Mouse (Mus musculus) yolk sac, embryonic 10.5 days (tissue): ENCODE measurements at regions not wholly inside any gene's neighbourhood (a gene's known extent, or its start where the extent isn't known, plus 50 kb on each side); places are given as distances from the start of the nearest gene placed in this dataset.
"Not testable (repeated sequence)": the region's sequence is repeated elsewhere in the genome, so short reads cannot be mapped to it uniquely, and the experiment has no call there.

Source experiments
- DNase-seq: peaks from one replicate; pipeline ENCODE4 v3.0.0-alpha.2; 2017; ENCODE audit warnings: low spot score

DNA sequence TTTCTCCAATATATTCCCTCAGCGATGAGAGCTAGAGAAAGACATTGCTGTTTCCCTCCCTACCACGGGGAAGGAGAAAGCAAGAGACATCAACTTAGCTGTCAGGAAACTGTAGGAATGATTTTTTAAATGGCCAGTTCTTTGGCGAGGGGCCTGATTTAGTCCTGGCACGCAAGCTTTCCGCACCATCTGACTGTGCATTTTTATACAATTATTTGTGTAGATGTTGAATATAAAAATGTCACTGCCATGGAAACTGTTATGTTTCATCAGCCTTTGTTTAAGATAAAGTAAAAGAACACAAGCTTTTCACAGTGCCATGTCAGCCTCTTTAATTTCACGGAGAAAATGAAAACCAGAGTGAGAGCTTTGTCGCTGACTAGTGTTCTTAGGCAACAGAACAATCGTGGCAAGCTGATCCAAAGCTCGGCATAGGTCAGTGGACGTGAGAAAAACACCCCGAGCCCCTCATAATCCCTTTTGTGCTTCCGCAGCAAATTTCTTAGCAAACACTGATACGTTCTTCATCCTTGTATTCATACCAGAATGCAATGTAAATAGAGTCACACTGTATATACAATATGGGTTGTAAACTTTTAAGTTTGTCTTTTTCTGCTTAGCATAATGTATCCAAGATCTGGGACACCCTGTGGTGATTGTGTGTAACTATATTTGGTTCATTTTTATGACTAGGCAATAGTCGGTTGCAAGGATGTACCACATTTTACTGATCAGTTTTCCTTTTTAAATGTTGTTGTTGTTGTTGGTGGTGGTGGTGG, 79.9 kb upstream of the Tars start:
- no peak for DNase-seq

DNA sequence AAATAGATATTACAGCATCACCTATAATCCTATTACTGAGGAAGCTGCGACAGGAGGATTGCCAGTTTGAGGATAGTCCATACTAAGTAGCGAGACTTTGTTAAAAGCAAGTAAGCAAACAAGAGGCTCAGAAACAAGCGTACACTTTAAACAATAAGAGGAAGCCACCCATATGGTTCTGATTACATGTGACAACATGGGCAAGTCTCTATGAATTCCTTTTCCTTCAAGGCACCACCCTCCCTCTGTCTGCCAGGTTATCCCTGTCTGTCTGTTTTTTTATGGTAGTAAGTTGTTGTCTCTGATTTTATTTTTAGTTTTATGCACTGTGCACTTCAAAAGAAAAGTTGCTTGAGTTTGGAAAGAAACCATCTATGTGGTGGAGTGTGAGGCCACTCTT, 76.8 kb upstream of the Tars start:
- no peak for DNase-seq

DNA sequence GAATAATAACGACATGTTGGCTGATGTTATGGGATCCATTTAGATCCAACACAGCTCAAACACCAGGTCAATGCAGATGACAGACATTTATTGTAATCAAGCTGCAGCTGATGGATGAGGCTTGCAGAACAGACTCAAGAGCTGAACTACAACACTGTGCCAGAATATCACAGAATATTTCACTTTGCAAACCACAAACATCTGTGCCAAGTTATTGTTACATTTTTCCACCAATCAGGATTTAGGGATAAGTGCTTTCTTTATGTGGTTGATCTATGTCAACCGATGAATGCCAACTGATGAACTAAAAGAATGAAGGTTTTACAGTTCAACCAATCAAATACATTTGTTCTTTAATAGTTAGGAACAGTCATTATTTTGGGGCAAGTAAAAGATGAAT, 63.9 kb upstream of the Tars start:
- no peak for DNase-seq

DNA sequence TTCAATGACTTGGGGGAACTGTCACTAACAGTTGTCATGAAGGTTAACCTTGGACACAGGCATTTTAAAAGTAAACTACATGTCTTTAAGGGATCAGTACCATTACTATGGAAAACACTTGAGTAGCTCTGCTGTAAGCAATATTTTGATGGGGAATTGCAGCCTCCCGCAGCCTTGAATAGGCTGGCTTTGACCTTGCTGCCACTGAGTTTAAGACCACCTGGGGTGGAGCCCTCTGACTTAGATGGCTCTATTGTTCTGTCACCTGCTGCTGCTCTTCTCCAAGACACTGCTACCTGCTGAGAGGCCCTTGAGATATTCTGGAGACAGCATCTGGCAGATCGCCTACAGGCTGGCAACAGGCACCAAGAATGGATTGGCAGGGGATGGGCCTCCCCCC, 62.1 kb upstream of the Tars start:
- not testable (repeated sequence) for DNase-seq

DNA sequence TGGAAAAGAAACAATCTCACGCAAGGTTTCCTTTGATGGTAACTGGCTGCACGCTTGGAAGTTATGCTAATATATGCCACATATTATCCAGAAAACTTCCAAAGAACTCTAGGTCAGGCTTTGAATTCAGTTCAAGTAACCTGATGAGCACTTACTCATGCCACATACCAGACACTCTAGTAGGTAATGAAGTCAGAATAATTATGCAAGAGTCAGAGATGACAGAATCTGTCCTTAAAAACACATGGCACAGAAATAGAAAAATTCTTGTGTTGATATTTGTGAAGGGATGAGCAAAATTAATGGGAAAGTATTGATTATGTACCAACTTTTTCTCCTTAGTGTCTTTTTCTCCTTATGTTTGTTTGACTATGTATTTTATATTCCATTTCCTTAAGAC, 59.8 kb upstream of the Tars start:
- no peak for DNase-seq

DNA sequence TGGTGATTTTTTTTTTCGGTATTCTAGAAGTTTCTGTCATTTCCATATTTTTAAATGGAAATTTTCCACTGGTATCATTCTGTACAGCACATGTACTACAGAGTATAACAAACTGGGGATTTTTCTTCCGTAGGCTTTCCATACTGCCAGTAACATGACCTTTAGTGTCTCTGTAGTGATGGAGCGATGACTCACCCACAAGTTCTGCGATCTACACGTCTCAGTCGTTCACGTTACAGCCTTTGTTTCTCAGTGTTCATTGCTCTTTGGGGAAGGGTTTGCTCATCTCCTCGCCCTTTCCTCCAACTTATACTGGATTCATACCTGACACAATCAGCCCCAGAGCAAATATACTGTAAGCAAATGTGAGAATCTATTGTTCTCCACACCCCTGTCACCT, 57.8 kb upstream of the Tars start:
- DNase-seq: no peak

DNA sequence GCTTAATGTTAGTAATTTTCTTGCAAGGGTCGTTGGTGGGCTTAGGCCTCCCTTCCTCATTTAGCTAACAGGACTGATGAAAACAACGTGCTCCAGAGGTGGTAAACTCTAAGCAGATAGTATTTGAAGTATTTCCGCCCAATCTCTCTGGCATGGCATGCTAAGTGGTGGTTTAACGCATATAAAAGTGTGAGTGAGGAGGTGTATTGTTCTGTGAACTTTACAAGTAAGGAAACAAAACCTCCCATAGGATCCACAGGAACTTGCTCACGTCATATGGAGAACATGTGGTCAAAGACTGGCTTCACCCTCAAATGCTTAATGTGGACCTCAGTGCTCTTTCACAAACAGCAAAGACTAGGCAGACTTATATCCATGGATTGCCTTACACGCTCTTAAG, 56.5 kb upstream of the Tars start:
- DNase-seq: no peak

DNA sequence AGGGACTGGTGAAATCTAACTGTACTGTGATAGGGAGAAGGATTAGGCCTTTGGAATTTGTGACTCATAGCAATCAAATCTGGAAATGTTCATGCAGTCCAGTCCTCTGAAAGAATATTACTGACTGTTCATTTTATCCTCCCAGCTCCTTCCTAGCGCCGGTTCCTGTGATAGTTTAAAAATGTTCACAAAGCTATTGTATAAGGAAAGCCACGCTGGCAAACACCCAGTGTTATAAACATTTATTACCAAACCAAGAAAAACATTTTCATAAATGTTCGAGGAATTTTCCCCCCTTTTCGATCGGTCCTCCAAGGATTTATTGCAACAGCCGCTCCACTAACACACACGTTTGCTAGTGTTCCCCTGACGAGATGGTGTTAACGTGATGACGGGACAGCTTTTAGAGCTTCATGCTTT, 55.9 kb upstream of the Tars start:
- DNase-seq: no peak

DNA sequence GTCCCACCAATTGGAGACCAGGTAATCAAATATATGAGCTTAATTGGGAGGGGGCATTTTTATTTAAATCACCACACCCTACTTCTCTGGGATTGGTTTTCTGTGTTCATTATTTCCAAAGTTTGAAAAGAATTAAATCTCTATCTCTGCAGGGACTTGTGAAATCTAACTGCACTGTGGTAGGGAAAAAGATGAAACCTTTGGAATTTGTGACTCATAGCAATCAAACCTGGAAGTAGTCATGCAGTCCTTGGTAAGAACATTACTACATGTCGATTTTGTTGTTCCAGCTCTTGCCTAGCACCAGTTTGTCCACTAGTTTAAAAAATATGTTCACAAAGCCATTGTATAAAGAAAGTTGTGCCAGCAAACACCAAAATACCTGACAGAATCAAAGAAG, 54.5 kb upstream of the Tars start:
- no peak for DNase-seq

DNA sequence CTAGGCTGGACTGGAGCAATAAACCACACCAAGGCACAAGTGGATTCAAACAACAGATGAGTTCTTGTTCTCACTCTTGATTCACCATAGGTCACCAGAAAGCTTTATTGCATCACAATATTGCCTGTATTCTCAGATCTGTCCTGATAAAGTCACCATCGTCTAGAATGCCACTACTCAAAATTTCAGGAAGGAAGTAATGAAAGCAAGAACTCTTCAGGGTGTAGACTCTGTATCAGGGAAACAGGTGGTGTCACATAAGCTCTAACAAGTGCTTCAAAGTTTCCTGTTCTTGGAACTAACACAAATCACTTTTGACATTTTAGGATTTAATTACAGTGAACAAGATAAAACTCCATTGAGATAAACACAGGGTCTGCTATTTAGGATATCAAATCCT, 52.2 kb upstream of the Tars start:
- DNase-seq: no peak
